Mouse (Mus musculus) ovary, adult 2 months (tissue): Measurements from ENCODE around the gene Chm. TPM values are rescaled to one million over a fixed set of nuclear protein-coding genes. Genes with fewer than 3 reads are reported as not detected.

Experiments used
- polyA plus RNA-seq: library from polyadenylated mRNA; depleted of rRNA; stranded (reverse); fragments of >200 nt; gene quantifications from 2 replicates; pipeline ENCODE4 v1.2.3, GENCODE M21; 2012; rRNA removed

The Chm gene
- 0.52 and 0.86 TPM in 2 replicates for polyA plus RNA-seq

DNA sequence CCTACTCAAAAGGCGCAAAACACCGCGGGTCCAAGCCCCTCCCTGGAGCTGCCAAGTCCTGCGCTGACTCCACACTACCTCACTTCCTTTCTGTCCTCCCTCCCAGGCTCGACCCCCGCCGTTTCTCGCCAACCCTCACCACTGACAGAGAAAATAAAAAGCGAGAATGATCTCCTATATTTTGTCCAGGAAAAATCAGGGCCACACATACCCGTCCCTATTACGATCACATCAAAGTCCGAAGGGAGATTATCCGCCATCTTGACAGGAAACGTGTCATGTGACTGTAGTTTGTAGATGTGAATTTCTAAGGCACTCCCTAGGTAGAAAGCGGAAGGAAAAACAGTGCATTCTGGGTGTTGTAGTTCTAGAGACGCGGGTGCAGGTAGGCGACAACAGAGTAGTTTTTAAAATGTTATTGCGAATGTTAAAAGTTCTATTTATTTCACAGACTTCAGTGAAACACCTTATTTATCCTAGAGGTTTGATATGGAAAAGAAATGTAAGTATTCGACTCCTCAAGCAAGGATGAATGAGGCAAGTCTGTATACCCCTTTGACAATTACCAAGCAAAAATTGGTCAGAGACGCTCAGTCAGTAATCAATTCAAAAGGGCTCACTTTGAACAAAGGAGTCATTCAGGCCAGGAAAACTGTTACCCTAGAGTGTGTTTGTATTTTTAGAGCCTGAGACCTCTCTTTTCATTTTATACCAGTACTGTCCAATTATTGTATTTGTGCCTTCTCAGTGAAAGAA, at the start of gene Chm:
Chm (minus strand) TSS at position 288 of the 756 bp plus-strand sequence.

Other genes starting within 250 kb of the Chm start
- gene Dach2, start 112.0 kb upstream of the Chm start, polyA plus RNA-seq = 0.15 and 0.56 TPM in 2 replicates